Comparison of ENCODE assay signal across 22 mouse cellular contexts in genomic region chr6:138956461-138957072, GRCm38 (mm10).
"Had no signal": no experiment of that assay in that cellular context is flagged by ENCODE, and none has a peak within 500 bp of the region (broad histone marks: within the 10 kb centered on the region; RNA-seq: fewer than 3 reads in every experiment).

No protein-coding gene starts in this region.

- H3K36me3 ChIP-seq: limb, embryonic 12.5 days; limb, embryonic 15.5 days; midbrain, embryonic 15.5 days; neural tube, embryonic 13.5 days; stomach, embryonic 15.5 days had no signal

- ATAC-seq: liver, postnatal 0 days; lung, postnatal 0 days; midbrain, embryonic 15.5 days had no signal

- H3K27me3 ChIP-seq: limb, embryonic 12.5 days; limb, embryonic 15.5 days; midbrain, embryonic 15.5 days; neural tube, embryonic 13.5 days; stomach, embryonic 15.5 days had no signal

- H3K4me1 ChIP-seq: limb, embryonic 12.5 days; limb, embryonic 15.5 days; midbrain, embryonic 15.5 days; neural tube, embryonic 13.5 days; stomach, embryonic 15.5 days had no signal

- H3K9ac ChIP-seq: limb, embryonic 12.5 days; limb, embryonic 15.5 days; liver, embryonic 14.5 days; liver, postnatal 0 days; lung, embryonic 14.5 days; midbrain, embryonic 15.5 days; neural tube, embryonic 13.5 days; stomach, embryonic 15.5 days had no signal

- H3K4me2 ChIP-seq: limb, embryonic 12.5 days; limb, embryonic 15.5 days; liver, embryonic 11.5 days; lung, embryonic 14.5 days; midbrain, embryonic 11.5 days; midbrain, embryonic 15.5 days; neural tube, embryonic 13.5 days; stomach, embryonic 15.5 days had no signal

- H3K27ac ChIP-seq: limb, embryonic 12.5 days; limb, embryonic 15.5 days; liver, embryonic 14.5 days; midbrain, embryonic 15.5 days; neural tube, embryonic 13.5 days; stomach, embryonic 15.5 days had no signal

- DNase-seq: kidney, adult 18-20 months; kidney, adult 9 months; kidney, postnatal 14 days; kidney, postnatal 4 days; left cerebral cortex, postnatal 4 days; liver, postnatal 0 days; lung, embryonic 14.5 days; lung, postnatal 36 days; retina, postnatal 1 day; right cerebral cortex, postnatal 25 days; spleen, adult 18-20 months; thymus, postnatal 25 days had no signal

- H3K9me3 ChIP-seq: limb, embryonic 12.5 days; limb, embryonic 15.5 days; midbrain, embryonic 15.5 days; neural tube, embryonic 13.5 days; stomach, embryonic 15.5 days had no signal

- H3K4me3 ChIP-seq: limb, embryonic 12.5 days; limb, embryonic 15.5 days; midbrain, embryonic 15.5 days; myocyte; neural tube, embryonic 13.5 days; stomach, embryonic 15.5 days had no signal
